Mouse (Mus musculus) intestine, embryonic 16.5 days (tissue): Measurements from ENCODE around the gene St7l. TPM values are rescaled to one million over a fixed set of nuclear protein-coding genes. Genes with fewer than 3 reads are reported as not detected.
"Not testable (repeated sequence)": the region's sequence is repeated elsewhere in the genome, so short reads cannot be mapped to it uniquely, and the experiment has no call there.

Experiments
- ATAC-seq: fragments of 200-750 bp; cut with Nextera tagmentation; 2 replicates; pipeline ENCODE4 v1.8.0; 2017; ENCODE audit warnings: moderate TSS enrichment, moderate library complexity
- H3K27ac ChIP-seq: fragments of 300-500 bp; sonication (generic); 2 replicates; pipeline ENCODE4 v1.5.1; 2014; ENCODE audit warnings: mild to moderate bottlenecking, low read length
- H3K27me3 ChIP-seq: fragments of 300-500 bp; sonication (generic); replicated peaks from 2 replicates; pipeline ENCODE4 v1.6.1; 2014; ENCODE audit warnings: low read length, control low read depth, mixed read lengths; ENCODE audit not compliant: control insufficient read depth, insufficient read depth
- H3K36me3 ChIP-seq: fragments of 300-500 bp; sonication (generic); 2 replicates; pipeline ENCODE4 v1.6.1; 2014; ENCODE audit warnings: low read length, control low read depth; ENCODE audit not compliant: control insufficient read depth, insufficient read depth
- H3K4me1 ChIP-seq: fragments of 300-500 bp; sonication (generic); 2 replicates; pipeline ENCODE4 v1.6.1; 2014; ENCODE audit warnings: low read length, control low read depth, mixed read lengths; ENCODE audit not compliant: control insufficient read depth, insufficient read depth
- H3K4me2 ChIP-seq: fragments of 300-500 bp; sonication (generic); 2 replicates; pipeline ENCODE4 v1.6.1; 2014; ENCODE audit warnings: low read depth, low read length, control low read depth
- H3K4me3 ChIP-seq: fragments of 300-500 bp; sonication (generic); 2 replicates; pipeline ENCODE4 v1.5.1; 2014; ENCODE audit warnings: mild to moderate bottlenecking, low read length
- H3K9ac ChIP-seq: fragments of 300-500 bp; sonication (generic); 2 replicates; pipeline ENCODE4 v1.6.1; 2014; ENCODE audit warnings: low read depth, low read length
- H3K9me3 ChIP-seq: fragments of 300-500 bp; sonication (generic); 2 replicates; pipeline ENCODE4 v1.6.1; 2016; ENCODE audit warnings: low read length, control low read depth; ENCODE audit not compliant: control insufficient read depth
- WGBS: fragments of 180-500 bp; shearing (Covaris S2); extraction: QIAGEN DNeasy Blood & Tissue Kit; methylation state at CpG from one replicate; pipeline ENCODE4 v1.1.7; 2014; 5-methylcytosine and 5-hydroxymethylcytosine counted together
- polyA plus RNA-seq: library from polyadenylated mRNA; unstranded; fragments of >200 nt; fragmentation: Nextera tagmentation; extraction: Ambion mirVana; gene quantifications from 2 replicates; pipeline ENCODE4 v1.2.1, GENCODE M21; 2015

St7l gene
- polyA plus RNA-seq, 1 experiment from 2014 or later = 37.8 TPM

- WGBS = 93% methylated on average over 3 of the region's 3 CpGs
- no peak overlapping the region for H3K4me3 ChIP-seq
- no peaks in the 10 kb centered on the region for H3K4me1 ChIP-seq
- H3K9me3 ChIP-seq = no peaks in the 10 kb centered on the region
- H3K27me3 ChIP-seq = no peaks in the 10 kb centered on the region
- no peak overlapping the region for H3K4me2 ChIP-seq
- peaks cover 7% of the 10 kb centered on the region; the same call in 1 of the 2 replicates for H3K36me3 ChIP-seq
- no peak for ATAC-seq
- no peak overlapping the region for H3K9ac ChIP-seq
- no peak overlapping the region for H3K27ac ChIP-seq
Measured at GRCm38 (mm10) chr3:104835797-104836196, 28.0 kb upstream of the St7l start.

DNA sequence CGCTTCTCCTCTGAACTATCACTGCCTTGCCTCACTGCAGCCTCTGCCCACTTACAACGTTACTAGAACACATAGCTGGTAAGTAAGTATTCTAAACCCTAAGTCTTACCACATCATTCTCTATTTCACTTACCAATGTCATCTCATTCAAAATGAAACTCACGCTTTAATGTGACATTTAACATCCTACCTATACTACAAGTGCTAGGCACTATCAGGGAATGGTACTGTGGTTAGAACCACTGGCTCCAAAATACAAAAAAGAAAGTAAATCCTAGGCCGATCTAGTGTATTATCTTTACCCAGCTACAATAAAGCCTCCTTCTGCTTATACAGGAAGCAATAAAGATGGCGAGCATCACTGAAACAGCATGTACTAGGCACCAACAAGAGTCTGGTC is 22.8 kb upstream of the St7l start:
- Histone ChIP-seq H3K4me3 (no peak overlapping the region), H3K9me3 (no peaks in the 10 kb centered on the region), H3K4me2 (no peak overlapping the region), H3K27me3 (no peaks in the 10 kb centered on the region), H3K36me3 (0 out of 2 replicates have a peak, but pooled peaks cover under 1% of the 10 kb centered on the region), H3K27ac (no peak overlapping the region), H3K4me1 (no peaks in the 10 kb centered on the region), H3K9ac (no peak overlapping the region)
- 92% methylated on average over 5 of the region's 5 CpGs for WGBS
- ATAC-seq = no peak

DNA sequence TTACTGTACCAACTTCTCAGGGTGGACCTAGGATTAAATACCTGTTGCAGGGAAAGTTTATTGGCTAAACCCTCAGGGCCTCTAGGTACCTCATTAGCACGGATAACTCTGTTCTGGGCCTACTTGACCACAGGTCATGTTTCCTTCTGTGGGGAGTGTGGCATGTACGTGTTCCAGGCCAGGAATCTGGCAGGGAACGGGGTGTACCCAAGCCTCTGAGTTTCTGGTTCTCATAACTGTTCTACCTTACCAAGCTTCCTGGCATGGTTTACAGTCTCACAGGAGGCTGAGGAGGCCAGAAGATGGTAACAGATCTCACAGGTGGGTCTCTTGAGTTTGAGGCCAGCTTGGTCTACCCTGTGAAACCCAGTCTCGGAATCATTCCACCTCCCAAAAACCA is 17.2 kb upstream of the St7l start:
- no peak for ATAC-seq
- no peaks in the 10 kb centered on the region for H3K4me1 ChIP-seq
- 90% methylated on average over 4 of the region's 4 CpGs for WGBS

GRCm38 (mm10) chr3:104854465-104854864 is 9.3 kb upstream of the St7l start:
- Histone ChIP-seq H3K27ac (no peak overlapping the region), H3K9me3 (no peaks in the 10 kb centered on the region), H3K9ac (no peak overlapping the region), H3K27me3 (no peaks in the 10 kb centered on the region), H3K4me3 (no peak overlapping the region), H3K4me2 (no peak overlapping the region), H3K4me1 (peaks cover 3% of the 10 kb centered on the region; the same call in 1 of the 2 replicates), H3K36me3 (no peaks in the 10 kb centered on the region)
- WGBS = 95% methylated on average over 1 of the region's 1 CpGs
- no peak for ATAC-seq

More for the DNA sequence above, 17.2 kb upstream of the St7l start:
- no peak overlapping the region for H3K9ac ChIP-seq
- no peaks in the 10 kb centered on the region for H3K27me3 ChIP-seq
- no peak overlapping the region for H3K27ac ChIP-seq
- H3K4me2 ChIP-seq = no peak overlapping the region
- H3K9me3 ChIP-seq = no peaks in the 10 kb centered on the region
- no peak overlapping the region for H3K4me3 ChIP-seq
- H3K36me3 ChIP-seq = no peaks in the 10 kb centered on the region

DNA sequence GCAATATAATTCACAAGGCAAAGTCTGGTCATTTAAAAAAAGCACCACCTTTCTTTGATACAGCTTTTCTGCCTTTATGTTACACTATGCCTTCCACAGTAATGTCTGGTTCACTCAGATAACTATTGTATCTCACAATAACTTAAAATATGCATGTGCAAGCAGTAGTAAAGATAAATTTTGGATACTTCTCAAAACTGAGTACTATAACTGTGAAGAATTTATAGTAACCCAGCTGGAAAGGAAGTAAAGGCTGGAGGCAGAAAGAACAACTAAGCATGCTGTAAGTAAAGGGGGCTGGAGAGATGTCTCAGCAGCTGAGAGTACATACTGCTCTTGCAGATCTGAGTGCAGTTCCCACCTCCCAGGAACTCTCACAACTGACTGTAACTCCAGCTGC is 8.9 kb upstream of the St7l start:
- ATAC-seq = no peak
- Histone ChIP-seq H3K4me2 (no peak overlapping the region), H3K4me3 (no peak overlapping the region), H3K36me3 (no peaks in the 10 kb centered on the region), H3K27me3 (no peaks in the 10 kb centered on the region), H3K9ac (no peak overlapping the region), H3K4me1 (peaks cover 3% of the 10 kb centered on the region; the same call in 1 of the 2 replicates), H3K27ac (no peak overlapping the region), H3K9me3 (no peaks in the 10 kb centered on the region)

DNA sequence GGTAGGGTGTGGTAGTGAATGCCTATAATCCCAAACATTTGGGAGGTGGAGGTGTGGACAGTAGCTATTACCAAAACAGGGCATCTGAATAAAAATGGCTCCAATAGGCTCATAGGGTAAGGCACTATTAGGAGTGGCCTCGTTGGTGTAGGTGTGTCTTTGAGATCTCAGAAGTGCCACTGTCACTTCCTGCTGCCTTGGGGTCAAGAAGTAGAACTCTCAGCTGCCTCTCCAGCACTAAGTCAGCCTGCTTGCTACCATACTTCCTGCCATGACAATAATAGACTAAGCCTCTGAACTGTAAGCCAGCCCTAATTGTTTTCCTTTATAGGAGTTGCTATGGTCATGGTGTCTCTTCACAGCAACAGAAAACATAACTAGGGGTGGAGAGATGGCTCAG is 7.7 kb upstream of the St7l start:
- Histone ChIP-seq H3K4me2 (no peak overlapping the region), H3K27me3 (no peaks in the 10 kb centered on the region), H3K27ac (no peak overlapping the region), H3K9me3 (no peaks in the 10 kb centered on the region), H3K4me1 (peaks cover 5% of the 10 kb centered on the region), H3K4me3 (no peak overlapping the region), H3K9ac (no peak overlapping the region), H3K36me3 (no peaks in the 10 kb centered on the region)
- WGBS = 69% methylated on average over 1 of the region's 1 CpGs
- ATAC-seq = no peak

- Histone ChIP-seq H3K27me3 (no peaks in the 10 kb centered on the region), H3K9me3 (no peaks in the 10 kb centered on the region), H3K27ac (no peak overlapping the region), H3K4me1 (peaks cover 10% of the 10 kb centered on the region), H3K9ac (no peak overlapping the region), H3K4me2 (no peak overlapping the region), H3K36me3 (no peaks in the 10 kb centered on the region), H3K4me3 (no peak overlapping the region)
- ATAC-seq = no peak
- WGBS = 91% methylated on average over 1 of the region's 1 CpGs
Measured at GRCm38 (mm10) chr3:104858560-104858959, 5.2 kb upstream of the St7l start.

- Histone ChIP-seq H3K4me1 (peaks cover 12% of the 10 kb centered on the region), H3K27me3 (no peaks in the 10 kb centered on the region), H3K36me3 (no peaks in the 10 kb centered on the region), H3K9me3 (no peaks in the 10 kb centered on the region), H3K4me2 (peak overlapping the region; percentile 73), H3K4me3 (peak overlapping the region; percentile 100), H3K9ac (peak overlapping the region; percentile 99), H3K27ac (peak overlapping the region; percentile 99)
- peak; percentile 90 for ATAC-seq
- WGBS = under 1% methylated on average over 48 of the region's 48 CpGs
Measured at GRCm38 (mm10) chr3:104864651-104865340, 991 bp downstream of the St7l start.

- H3K9ac ChIP-seq = peak overlapping the region; percentile 99
- H3K9me3 ChIP-seq = no peaks in the 10 kb centered on the region
- H3K27ac ChIP-seq = peak overlapping the region; percentile 99
- H3K4me2 ChIP-seq = peak overlapping the region; percentile 73
- H3K27me3 ChIP-seq = no peaks in the 10 kb centered on the region
- ATAC-seq = peak; percentile 51
- WGBS = under 1% methylated on average over 12 of the region's 12 CpGs
- H3K4me3 ChIP-seq = peak overlapping the region; percentile 100
- H3K36me3 ChIP-seq = no peaks in the 10 kb centered on the region
- peaks cover 12% of the 10 kb centered on the region for H3K4me1 ChIP-seq
Measured at GRCm38 (mm10) chr3:104865341-104865788, 1.6 kb downstream of the St7l start.

DNA sequence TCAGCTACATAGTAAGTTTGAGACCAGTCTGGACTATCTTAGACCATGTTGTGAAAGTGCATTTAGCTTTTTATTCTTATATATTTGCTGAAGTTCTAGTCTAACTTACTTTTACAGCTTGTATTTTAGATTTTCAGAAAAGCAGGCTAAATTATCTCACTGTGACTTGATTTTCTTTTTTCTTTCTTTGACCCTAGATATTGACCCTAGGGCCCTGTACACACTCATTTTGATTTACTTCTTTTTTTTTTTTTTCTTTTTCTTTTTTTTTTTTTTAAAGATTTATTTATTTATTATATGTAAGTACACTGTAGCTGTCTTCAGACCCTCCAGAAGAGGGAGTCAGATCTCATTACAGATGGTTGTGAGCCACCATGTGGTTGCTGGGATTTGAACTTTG is 2.9 kb downstream of the St7l start:
- not testable (repeated sequence) for H3K9ac ChIP-seq

More for the DNA sequence above, 2.9 kb downstream of the St7l start:
- not testable (repeated sequence) for H3K4me1 ChIP-seq, H3K27ac ChIP-seq, H3K27me3 ChIP-seq, H3K36me3 ChIP-seq, H3K4me3 ChIP-seq, ATAC-seq, H3K9me3 ChIP-seq
- H3K4me2 ChIP-seq = peak overlapping the region; percentile 21; the same call in 1 of the 2 replicates
